Mouse (Mus musculus): ENCODE results near the gene Col4a3.
A peak's percentile ranks its signal among the peaks of the same experiment; 100 is the strongest.

Col4a3 gene

GRCm38 (mm10) chr1:82605856-82606255 lies 19.1 kb downstream of the Col4a3 start:
- no peak for DNase-seq (ENCODE audit: low spot score in 2 of 2)

- no peak for DNase-seq (ENCODE audit: low spot score in 2 of 2)
These were observed 22.0 kb downstream of the Col4a3 start for GRCm38 (mm10) chr1:82608646-82609262.

- DNase-seq (ENCODE audit: low spot score in 2 of 2), result no peak
These were observed 25.4 kb downstream of the Col4a3 start for GRCm38 (mm10) chr1:82612061-82612660.

DNA sequence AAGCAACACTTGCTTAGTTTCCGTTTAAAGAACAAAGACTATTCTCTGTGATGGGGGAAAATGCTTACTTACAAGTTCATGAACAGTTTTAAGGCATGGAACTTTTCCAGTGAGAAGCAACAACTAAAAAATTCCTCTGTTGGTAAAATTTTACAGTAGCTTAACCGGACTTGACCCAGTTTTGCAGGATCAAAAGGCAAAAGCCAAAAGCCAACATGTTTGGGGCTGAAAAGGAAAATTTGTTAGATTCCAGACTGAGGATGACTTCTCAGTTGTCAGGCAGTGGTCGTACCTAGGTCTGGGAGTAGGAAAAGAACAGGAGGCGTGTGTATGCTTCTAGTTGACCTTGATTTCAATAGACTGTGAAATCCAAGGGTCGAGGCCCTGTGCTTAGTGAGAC lies 31.3 kb downstream of the Col4a3 start:
- DNase-seq (ENCODE audit: low spot score in 2 of 2), result no peak

- no peak for DNase-seq (ENCODE audit: low spot score in 2 of 2)
These were observed 31.9 kb downstream of the Col4a3 start for GRCm38 (mm10) chr1:82618592-82618991.

- DNase-seq (ENCODE audit: low spot score in 2 of 2), result no peak
These were observed 33.3 kb downstream of the Col4a3 start for GRCm38 (mm10) chr1:82619981-82620380.

DNA sequence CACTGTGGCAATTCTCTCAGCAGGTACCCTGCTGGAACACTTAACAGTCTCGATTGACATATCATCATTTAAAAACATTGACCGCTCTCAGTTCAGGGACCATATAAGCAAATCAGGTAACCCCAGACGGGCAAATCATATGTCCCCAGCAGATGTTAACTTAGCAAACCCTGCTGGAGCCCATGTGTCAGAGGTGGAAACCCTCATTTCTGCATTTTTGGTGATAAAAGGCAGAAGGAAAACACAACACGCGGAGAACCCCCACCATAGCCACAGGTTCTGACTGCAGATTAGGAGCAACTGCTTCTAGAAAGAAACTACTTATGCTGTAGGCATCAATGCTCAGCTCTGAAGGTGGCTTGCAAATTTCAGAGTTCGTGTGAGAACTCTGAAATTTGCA lies 38.2 kb downstream of the Col4a3 start:
- no peak for DNase-seq (ENCODE audit: low spot score in 2 of 2)

GRCm38 (mm10) chr1:82625474-82625873 lies 38.8 kb downstream of the Col4a3 start:
- no peak for DNase-seq (ENCODE audit: low spot score in 2 of 2)

DNA sequence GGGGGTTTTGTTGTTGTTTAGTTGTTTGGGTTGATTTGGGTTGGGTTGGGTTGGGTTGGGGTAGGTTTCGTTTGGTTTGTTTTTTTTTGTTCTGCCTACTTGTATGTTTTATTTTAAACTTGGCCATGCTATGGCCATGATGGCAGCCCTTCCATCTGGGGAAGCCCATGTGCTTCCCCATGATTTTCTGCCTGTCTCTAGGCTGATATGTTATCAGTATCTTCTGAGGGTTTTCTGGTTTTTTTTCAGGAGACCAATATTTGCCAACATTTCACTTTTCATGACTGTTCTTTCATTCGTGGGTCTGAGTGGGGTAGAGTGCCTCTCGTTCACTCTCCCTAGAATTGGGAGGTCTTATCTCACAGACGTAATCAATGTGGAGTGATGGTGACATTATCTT lies 40.9 kb downstream of the Col4a3 start:
- no peak for DNase-seq (ENCODE audit: low spot score in 2 of 2)

DNA sequence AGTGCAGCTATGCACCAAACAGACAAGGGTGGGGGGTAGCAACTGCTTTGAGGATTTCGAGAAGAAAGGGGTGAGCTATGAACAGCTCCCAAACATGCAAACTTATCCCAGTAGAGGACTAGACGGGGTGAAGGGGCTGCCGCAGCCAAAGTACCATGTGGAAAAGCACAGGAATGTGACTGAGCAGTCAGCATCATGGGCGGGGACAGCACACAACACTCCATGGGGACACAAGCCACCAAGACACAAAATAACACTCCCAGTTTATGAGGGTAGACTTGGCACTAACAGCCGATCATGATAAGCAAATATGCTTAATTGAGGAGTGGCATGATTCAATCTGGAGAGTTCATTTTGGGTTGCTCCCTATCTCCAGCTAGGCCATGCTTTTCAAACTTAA lies 42.8 kb downstream of the Col4a3 start:
- no peak for DNase-seq (ENCODE audit: low spot score in 2 of 2)

DNA sequence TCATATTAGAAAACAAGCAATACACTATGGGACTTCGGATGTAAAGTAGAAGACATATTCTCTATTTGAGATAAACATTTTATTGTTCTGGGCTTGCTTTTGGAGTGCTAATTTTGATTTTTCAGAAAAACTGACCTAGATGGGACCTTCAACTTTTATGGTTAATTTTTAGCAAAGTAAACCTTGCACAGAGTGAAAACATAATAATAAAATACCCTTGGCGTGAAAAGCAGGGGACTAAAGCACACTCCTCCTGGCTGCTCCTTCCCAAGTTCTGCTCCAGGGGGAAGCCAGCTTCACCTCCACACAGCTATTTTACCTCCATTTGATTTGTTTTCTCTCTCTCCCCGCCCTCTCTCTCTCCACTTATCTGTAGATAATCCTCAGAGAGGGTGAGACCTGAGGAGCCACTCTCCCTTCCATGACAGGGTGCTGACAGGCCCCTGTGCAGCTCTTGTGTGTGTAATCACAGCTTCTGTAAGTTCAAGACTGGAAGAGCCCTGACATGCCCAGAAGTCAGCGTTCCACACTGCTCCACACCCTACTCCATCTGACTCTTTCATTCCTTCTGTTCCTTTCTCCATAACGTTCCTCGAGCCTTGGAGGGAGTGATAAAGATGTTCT lies 44.6 kb downstream of the Col4a3 start:
- DNase-seq (ENCODE audit: low spot score in 2 of 2), result no peak

GRCm38 (mm10) chr1:82634545-82635253 lies 48.0 kb downstream of the Col4a3 start:
- DNase-seq (ENCODE audit: low spot score in 2 of 2), result peak in 1 of 2 experiments; percentile 21

GRCm38 (mm10) chr1:82635254-82635620 lies 48.5 kb downstream of the Col4a3 start:
- DNase-seq (ENCODE audit: low spot score in 2 of 2), result no peak

DNA sequence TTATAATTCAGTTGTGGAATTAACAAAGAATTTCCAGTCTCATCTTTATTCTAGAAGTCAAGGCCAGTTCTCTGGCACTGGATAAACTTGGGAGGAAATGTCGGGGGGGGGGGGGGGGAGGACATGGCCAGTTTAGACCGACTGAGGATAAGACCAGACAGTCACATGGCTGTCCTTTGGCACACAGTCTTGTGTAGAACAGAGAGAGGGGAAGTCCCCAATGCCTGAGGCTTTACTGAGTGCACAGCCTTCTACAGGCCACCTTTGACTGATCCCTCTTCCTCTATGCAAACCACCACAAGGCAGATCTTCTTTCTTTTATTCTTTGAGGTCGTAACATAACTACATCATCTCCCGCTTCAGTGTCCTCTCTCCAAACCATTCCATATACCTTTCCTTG lies 49.6 kb downstream of the Col4a3 start:
- DNase-seq (ENCODE audit: low spot score in 2 of 2), result no peak

- peak in 1 of 2 experiments; percentile 20 for DNase-seq (ENCODE audit: low spot score in 2 of 2)
These were observed 50.7 kb downstream of the Col4a3 start for GRCm38 (mm10) chr1:82637414-82637813.

DNA sequence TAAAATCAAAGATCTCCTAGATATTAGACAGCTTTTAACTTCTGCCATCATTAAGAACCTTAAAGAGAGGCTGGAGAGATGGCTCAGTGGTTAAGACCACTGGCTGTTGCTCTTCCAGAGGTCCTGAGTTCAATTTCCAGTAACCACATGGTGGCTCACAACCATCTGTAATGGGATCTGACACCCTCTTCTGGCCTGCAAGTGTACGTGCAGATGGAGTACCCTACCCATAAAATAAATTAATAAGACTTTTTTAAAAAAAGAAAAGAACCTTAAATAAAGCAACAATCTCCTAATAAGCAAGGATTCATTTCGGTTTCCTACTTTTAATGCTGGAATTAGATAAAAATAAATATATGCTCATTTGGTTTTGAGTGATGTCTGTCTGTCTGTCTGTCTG lies 51.7 kb downstream of the Col4a3 start:
- no peak for DNase-seq (ENCODE audit: low spot score in 2 of 2)

DNA sequence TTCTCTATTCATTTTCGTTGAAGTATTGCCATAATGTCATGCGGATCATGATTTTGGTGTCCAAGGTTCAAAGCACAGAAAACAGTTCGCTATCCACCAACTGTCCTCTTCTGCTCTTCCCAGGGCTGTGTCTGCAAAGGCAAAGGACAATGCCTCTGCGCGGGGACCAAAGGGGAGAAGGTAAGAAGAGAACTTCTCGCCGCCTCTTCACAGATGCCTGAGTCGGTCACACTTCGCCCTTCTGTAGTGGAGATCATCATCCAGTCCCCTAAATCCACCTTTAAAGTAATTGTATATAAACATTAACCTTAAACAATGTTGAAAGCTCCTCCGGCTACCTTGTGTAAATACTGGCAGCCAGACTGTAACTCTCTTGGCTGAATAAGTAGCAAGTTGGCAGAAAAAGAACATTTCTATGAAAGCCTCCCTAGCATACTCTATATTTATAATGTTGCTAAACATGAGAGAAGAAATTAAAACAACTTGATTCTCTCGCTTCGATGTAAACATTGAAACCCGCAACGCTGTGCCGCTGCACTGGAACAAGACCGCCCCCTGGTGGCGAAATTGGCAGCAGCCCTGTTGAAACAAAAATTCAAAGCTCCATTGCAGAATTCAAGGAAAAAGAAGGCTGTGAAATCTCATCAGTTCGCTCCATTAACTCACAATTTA lies 54.7 kb downstream of the Col4a3 start:
- DNase-seq (ENCODE audit: low spot score in 2 of 2), result peak; percentile 66 to 85

DNA sequence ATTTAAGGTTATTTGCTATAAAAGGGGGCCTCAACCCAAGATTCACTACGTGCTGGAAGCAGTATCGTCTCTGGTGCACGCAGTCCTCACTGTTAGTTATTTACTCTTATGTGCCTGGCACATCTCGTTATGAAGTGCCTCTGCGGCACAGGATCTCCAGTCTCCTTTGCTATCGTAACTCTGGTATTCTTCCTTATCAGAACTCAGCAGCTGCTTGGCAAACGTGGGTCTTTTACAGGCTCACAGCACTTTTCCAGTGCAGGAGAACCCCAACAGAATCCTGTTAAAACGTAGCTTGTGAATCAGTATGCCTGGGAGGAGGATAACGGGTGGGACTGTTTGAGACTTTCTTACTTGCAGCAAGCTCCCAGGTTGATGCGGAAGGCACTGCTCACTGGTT lies 61.3 kb downstream of the Col4a3 start:
- DNase-seq (ENCODE audit: low spot score in 2 of 2), result peak in 1 of 2 experiments; percentile 16

DNA sequence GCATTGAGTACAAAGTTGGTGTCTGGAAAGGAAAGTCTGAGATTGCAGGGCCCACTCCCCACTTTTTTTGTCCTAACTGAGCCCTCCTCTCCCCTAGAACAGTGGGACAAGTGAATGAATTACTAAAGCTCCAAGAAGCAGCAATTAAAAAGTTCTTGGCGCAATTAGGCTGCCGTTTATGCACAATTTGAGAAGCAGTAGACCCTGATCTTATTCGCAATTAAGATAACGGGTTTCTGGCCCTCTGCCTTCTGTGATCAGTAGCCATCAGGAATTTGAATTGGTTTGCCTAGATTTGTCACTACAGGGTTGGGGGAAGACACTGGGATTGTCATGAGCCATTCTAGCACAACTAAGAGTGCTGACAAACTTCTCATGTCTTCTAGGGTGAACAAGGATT lies 64.1 kb downstream of the Col4a3 start:
- DNase-seq (ENCODE audit: low spot score in 2 of 2), result no peak

GRCm38 (mm10) chr1:82654046-82654445 lies 67.3 kb downstream of the Col4a3 start:
- no peak for DNase-seq (ENCODE audit: low spot score in 2 of 2)

- no peak for DNase-seq (ENCODE audit: low spot score in 2 of 2)
These were observed 69.7 kb downstream of the Col4a3 start for GRCm38 (mm10) chr1:82656452-82656851.

DNA sequence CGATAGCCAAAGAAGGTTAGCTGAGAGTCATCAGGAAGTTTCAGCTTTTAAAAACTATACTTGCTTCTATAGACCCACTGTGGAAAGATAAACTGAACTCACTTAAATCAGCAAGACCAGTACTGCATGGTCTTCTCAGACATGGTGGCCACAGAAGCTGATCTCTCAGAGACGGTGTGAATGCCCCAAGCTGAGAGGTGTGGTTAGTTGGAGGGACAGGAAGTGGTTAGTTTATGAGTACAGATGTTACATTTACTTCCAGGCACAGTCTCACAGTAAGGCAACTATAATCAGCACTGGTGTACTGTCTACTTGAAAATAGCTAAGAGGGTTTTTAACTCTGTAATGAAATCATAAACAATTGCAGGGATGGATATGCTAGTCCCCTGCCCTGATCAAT lies 75.5 kb downstream of the Col4a3 start:
- DNase-seq (ENCODE audit: low spot score in 2 of 2), result no peak
